Mouse (Mus musculus): ENCODE data around the gene Actl7b.

DNA sequence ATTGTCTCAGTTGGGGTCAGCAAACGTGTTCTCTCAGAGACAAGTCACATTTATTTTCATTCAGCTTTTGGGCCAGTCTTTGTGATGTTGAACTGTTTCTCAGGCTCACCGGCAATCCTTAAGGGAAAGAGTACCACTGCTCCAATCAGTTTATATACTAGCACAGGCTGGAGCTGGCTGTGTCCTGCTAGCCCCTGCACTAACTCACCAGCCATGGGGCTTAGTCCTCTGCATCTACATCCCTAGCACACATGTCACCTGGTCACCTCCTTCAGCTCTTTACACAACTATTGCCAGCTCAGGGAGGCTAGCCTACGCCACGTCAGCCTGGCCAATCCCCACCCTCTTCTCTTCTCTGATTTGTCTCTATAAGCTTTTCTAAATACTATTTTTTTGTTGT lies 1.5 kb upstream of the Actl7b start:
- TF ChIP-seq CTCF (IDR thresholded peaks at IDR 0.05; ENCODE audit: insufficient read depth, low read depth, low read length): no peak
- TF ChIP-seq POLR2A (IDR thresholded peaks at IDR 0.05; ENCODE audit: insufficient read depth, low read depth, low read length): no peak
